Mouse (Mus musculus): Measurements from ENCODE around the gene Atp6v0e2. TPM values are rescaled to one million over a fixed set of nuclear protein-coding genes. Genes with fewer than 3 reads are reported as not detected.

Atp6v0e2 gene
- polyA plus RNA-seq (2014; fragmentation: Illumina TruSeq; extraction: RNeasy Lipid Tissue Mini Kit (QIAGEN cat#74804); ENCODE audit: low read depth, low replicate concordance), result 68.8 TPM

DNA sequence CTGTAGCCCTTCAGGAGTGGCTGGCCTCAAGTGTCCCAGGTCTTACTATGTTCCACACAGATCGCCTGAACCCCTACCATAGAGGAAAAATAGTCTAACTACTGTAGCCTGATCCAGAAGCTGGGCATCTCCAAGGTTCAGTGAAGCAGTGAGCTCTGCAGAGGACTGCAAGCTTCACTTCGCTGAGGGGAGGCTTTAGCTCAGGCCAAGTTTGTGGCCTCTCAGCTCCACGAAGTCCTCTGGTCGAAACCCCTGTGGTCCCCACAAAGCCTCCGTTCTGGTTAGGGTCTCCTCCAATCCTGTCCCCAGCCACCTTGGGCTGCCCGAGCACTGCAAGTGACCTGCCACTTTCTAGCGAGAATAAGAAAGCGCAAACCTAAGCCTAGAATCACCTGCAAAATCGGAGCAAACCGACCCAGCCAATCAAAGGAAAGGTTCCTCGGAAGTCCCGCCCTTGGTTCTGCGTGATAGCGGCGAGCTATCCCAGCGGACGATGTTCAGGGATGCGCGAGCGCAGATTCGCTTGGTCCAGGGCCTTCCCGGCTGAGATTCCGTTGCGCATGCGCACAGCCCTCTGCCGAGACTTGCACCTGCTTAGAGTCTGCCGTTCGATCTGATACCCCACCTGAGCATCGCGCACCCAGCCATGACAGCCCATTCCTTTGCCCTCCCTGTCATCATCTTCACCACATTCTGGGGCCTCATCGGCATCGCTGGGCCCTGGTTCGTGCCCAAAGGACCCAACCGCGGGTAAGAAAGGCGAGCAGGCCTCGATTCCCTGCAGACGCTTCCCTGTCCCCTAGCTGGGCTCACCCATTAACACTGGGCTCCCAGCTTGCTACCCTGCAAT is at the start of gene Atp6v0e2:
Gene Atp6v0e2, plus strand, starts transcription at position 511 of the 850 bp plus-strand sequence.

DNA sequence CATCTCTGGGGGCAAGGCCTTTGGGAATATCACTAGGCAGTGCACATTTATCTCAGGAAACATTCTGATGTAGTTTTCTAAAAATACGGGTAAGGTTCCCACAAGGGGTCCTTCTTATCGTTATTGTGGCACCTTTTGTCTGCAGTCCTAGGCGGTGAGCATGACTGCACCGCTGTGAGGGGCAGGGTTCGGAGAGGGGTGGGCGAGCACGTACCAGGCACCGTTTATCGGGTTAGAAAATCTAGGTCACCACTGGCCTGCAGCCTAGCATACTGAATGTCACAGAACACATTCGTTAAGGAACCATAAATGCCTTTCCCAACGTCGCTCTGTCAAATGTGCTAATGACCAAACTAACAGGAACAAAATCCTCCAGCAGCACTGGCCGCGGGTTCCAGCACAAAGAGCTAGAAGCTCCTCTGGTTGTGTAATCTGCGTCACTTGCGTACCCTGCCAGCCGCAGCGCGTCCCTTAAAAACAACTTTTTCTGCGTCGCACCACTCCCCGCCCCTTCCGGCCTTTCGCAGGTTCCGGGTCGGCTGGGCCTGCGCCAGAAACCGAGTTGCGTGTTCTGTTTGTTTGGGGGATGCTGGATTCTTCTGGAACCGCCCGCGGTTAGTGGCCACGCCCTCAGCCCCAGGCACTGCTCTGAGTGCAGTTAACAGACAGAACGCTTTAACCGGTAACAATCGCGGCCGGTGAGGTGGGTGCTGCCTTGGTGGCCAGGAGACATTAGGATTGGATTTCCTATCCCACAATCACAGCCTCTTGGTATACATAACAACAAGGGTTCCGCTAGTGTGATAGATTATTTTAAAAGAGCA is 17.1 kb downstream of the Atp6v0e2 start, which contains the start of gene Lrrc61:
Gene Lrrc61, plus strand, starts transcription at position 517 of the 824 bp plus-strand sequence.

DNA sequence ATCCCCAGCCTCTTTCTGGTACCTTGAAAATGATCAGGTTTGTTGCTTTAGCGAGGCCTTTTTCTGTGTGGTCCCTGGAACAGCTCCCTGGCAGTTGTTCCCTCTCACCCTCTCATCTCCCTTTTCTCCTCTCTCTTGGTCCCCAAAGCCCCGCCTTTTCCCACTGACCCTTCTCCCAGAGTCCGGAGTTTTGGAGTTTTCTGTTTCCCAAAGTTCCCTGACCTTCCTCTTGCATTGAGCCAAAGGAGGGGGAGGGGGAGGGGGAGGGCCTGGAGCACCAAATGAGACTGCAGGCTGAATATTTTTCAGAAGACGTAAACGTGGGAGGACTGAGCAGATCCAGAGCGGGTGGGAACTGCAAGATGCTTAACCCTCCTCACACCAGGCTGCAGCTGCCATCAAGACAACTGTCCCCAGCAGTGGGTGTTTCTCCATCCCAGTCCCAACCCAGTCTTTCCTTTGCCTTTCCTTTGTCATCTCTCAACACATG is 35.2 kb downstream of the Atp6v0e2 start, which contains the start of gene Rarres2:
Gene Rarres2, minus strand, starts transcription at position 218 of the 490 bp plus-strand sequence.

DNA sequence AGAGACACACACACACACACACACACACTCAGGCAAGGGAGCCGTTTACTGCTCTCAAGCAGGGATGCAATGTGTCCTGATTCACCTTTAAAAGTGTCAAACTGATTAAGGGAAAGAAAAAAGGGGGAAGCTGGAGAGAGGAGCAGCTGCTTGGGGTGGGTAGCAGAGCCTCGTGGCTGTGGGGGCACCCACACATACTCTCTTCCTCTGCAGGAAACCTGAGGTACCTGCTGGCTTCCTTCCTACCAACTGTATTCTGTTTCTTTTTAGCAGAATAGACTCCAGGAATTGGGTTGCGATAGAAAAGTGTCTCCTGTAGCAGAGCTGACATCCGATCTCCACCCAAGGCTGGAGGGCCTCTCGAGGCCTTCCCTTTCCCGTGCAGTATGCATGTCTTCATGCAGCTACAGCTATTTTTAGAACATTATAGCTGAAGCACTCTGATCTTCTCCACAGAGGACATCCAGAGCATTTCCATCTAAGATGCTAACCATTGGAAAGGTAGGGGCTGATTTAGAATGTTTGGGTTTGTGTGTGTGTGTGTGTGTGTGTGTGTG is 51.9 kb downstream of the Atp6v0e2 start, which contains the start of gene Gm45021:
Gene Gm45021, plus strand, starts transcription at position 417 of the 557 bp plus-strand sequence.

Other genes with a start within 250 kb of the Atp6v0e2 start
- gene Krba1, start 142.0 kb upstream of the Atp6v0e2 start, polyA plus RNA-seq (2014; fragmentation: Illumina TruSeq; extraction: RNeasy Lipid Tissue Mini Kit (QIAGEN cat#74804); ENCODE audit: low read depth, low replicate concordance), result 14.2 TPM
- gene Zfp467, start 91.8 kb upstream of the Atp6v0e2 start, polyA plus RNA-seq (2014; fragmentation: Illumina TruSeq; extraction: RNeasy Lipid Tissue Mini Kit (QIAGEN cat#74804); ENCODE audit: low read depth, low replicate concordance), result 13.7 TPM
- 0.63 TPM for gene Sspo, start 89.4 kb upstream of the Atp6v0e2 start, polyA plus RNA-seq (2014; fragmentation: Illumina TruSeq; extraction: RNeasy Lipid Tissue Mini Kit (QIAGEN cat#74804); ENCODE audit: low read depth, low replicate concordance)
- 37.3 TPM for gene Lrrc61, start 17.2 kb downstream of the Atp6v0e2 start, polyA plus RNA-seq (2014; fragmentation: Illumina TruSeq; extraction: RNeasy Lipid Tissue Mini Kit (QIAGEN cat#74804); ENCODE audit: low read depth, low replicate concordance)
- gene Rarres2, start 35.2 kb downstream of the Atp6v0e2 start, polyA plus RNA-seq (2014; fragmentation: Illumina TruSeq; extraction: RNeasy Lipid Tissue Mini Kit (QIAGEN cat#74804); ENCODE audit: low read depth, low replicate concordance), result 317 TPM
- not detected for gene Gm45021, start 52.0 kb downstream of the Atp6v0e2 start, polyA plus RNA-seq (2014; fragmentation: Illumina TruSeq; extraction: RNeasy Lipid Tissue Mini Kit (QIAGEN cat#74804); ENCODE audit: low read depth, low replicate concordance)
- 31.7 TPM for gene Repin1, start 56.3 kb downstream of the Atp6v0e2 start, polyA plus RNA-seq (2014; fragmentation: Illumina TruSeq; extraction: RNeasy Lipid Tissue Mini Kit (QIAGEN cat#74804); ENCODE audit: low read depth, low replicate concordance)
- gene Gm44965, start 56.3 kb downstream of the Atp6v0e2 start, polyA plus RNA-seq (2014; fragmentation: Illumina TruSeq; extraction: RNeasy Lipid Tissue Mini Kit (QIAGEN cat#74804); ENCODE audit: low read depth, low replicate concordance), result not detected
- gene Zfp775, start 64.4 kb downstream of the Atp6v0e2 start, polyA plus RNA-seq (2014; fragmentation: Illumina TruSeq; extraction: RNeasy Lipid Tissue Mini Kit (QIAGEN cat#74804); ENCODE audit: low read depth, low replicate concordance), result 5.2 TPM
- gene AI854703, start 89.1 kb downstream of the Atp6v0e2 start, polyA plus RNA-seq (2014; fragmentation: Illumina TruSeq; extraction: RNeasy Lipid Tissue Mini Kit (QIAGEN cat#74804); ENCODE audit: low read depth, low replicate concordance), result 0.65 TPM
- gene Gimap8, start 109.6 kb downstream of the Atp6v0e2 start, polyA plus RNA-seq (2014; fragmentation: Illumina TruSeq; extraction: RNeasy Lipid Tissue Mini Kit (QIAGEN cat#74804); ENCODE audit: low read depth, low replicate concordance), result 8.7 TPM
- gene Gimap9, start 138.5 kb downstream of the Atp6v0e2 start, polyA plus RNA-seq (2014; fragmentation: Illumina TruSeq; extraction: RNeasy Lipid Tissue Mini Kit (QIAGEN cat#74804); ENCODE audit: low read depth, low replicate concordance), result 6.5 TPM
- 19.0 TPM for gene Gimap4, start 146.9 kb downstream of the Atp6v0e2 start, polyA plus RNA-seq (2014; fragmentation: Illumina TruSeq; extraction: RNeasy Lipid Tissue Mini Kit (QIAGEN cat#74804); ENCODE audit: low read depth, low replicate concordance)
- gene Gimap6, start 170.6 kb downstream of the Atp6v0e2 start, polyA plus RNA-seq (2014; fragmentation: Illumina TruSeq; extraction: RNeasy Lipid Tissue Mini Kit (QIAGEN cat#74804); ENCODE audit: low read depth, low replicate concordance), result 22.4 TPM
- gene Gm28053, start 181.0 kb downstream of the Atp6v0e2 start, polyA plus RNA-seq (2014; fragmentation: Illumina TruSeq; extraction: RNeasy Lipid Tissue Mini Kit (QIAGEN cat#74804); ENCODE audit: low read depth, low replicate concordance), result 1.7 TPM
- 0.68 TPM for gene Gimap7, start 181.0 kb downstream of the Atp6v0e2 start, polyA plus RNA-seq (2014; fragmentation: Illumina TruSeq; extraction: RNeasy Lipid Tissue Mini Kit (QIAGEN cat#74804); ENCODE audit: low read depth, low replicate concordance)
- 5.4 TPM for gene Gimap1, start 201.4 kb downstream of the Atp6v0e2 start, polyA plus RNA-seq (2014; fragmentation: Illumina TruSeq; extraction: RNeasy Lipid Tissue Mini Kit (QIAGEN cat#74804); ENCODE audit: low read depth, low replicate concordance)
- 4.5 TPM for gene Gimap5, start 208.6 kb downstream of the Atp6v0e2 start, polyA plus RNA-seq (2014; fragmentation: Illumina TruSeq; extraction: RNeasy Lipid Tissue Mini Kit (QIAGEN cat#74804); ENCODE audit: low read depth, low replicate concordance)
- gene Gimap3, start 233.2 kb downstream of the Atp6v0e2 start, polyA plus RNA-seq (2014; fragmentation: Illumina TruSeq; extraction: RNeasy Lipid Tissue Mini Kit (QIAGEN cat#74804); ENCODE audit: low read depth, low replicate concordance), result 5.8 TPM

Data from adipose tissue, adult 10 weeks (tissue).